ENCODE assay signal across 16 mouse cellular contexts in the genomic region with DNA sequence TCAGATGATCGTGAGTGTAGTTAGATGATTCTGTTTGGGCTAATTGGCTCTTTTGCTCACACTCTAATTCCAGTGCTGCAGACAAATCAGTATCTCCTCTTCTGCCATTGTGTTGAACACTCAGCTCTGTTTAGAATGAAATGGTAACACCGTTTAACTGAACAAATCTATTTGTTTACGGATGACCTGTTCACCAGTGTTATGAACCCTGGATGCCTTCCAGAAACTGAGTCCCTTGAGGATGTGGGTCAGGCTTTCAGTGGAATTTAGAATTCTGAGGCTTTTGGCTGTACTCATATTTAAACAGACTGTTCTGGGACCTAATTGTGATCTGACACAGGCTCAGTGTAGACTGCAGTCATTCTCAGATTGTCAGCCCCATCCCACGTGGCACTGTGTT.
DNase-seq lines count a peak whose midpoint lies in the region; ATAC-seq and TF ChIP-seq lines count a peak whose summit lies in the region.
"Had no signal": no experiment of that assay in that cellular context is flagged by ENCODE, and none has a peak within 500 bp of the region (broad histone marks: within the 10 kb centered on the region; RNA-seq: fewer than 3 reads in every experiment).

No protein-coding gene starts in this region.

- H3K9me3 ChIP-seq in stomach, embryonic 16.5 days (replicated peaks; ENCODE audit: control insufficient read depth, low read length): no peaks in the 10 kb centered on the region
- H3K9me3 ChIP-seq in stomach, postnatal 0 days (ENCODE audit: control insufficient read depth, low read length): no peaks in the 10 kb centered on the region
- H3K9me3 ChIP-seq: limb, embryonic 13.5 days; midbrain, embryonic 13.5 days had no signal

- no peak overlapping the region for H3K4me3 ChIP-seq in stomach, embryonic 16.5 days (replicated peaks; ENCODE audit: low read length)
- no peak overlapping the region for H3K4me3 ChIP-seq in stomach, postnatal 0 days (ENCODE audit: low read depth, low read length)
- H3K4me3 ChIP-seq: erythroblast, embryonic 14.5 days; layer of hippocampus, adult 2 months; limb, embryonic 13.5 days; midbrain, embryonic 13.5 days had no signal

- no peaks in the 10 kb centered on the region for H3K36me3 ChIP-seq in stomach, embryonic 16.5 days (ENCODE audit: control insufficient read depth, insufficient read depth, low read length)
- no peaks in the 10 kb centered on the region for H3K36me3 ChIP-seq in stomach, postnatal 0 days (ENCODE audit: control insufficient read depth, insufficient read depth, low read length)
- H3K36me3 ChIP-seq: limb, embryonic 13.5 days; midbrain, embryonic 13.5 days had no signal

- no peaks in the 10 kb centered on the region for H3K27me3 ChIP-seq in stomach, embryonic 16.5 days (ENCODE audit: control insufficient read depth, insufficient read depth, low read length)
- H3K27me3 ChIP-seq in stomach, postnatal 0 days (ENCODE audit: control insufficient read depth, insufficient read depth, low read length): no peaks in the 10 kb centered on the region
- H3K27me3 ChIP-seq: limb, embryonic 13.5 days; midbrain, embryonic 13.5 days had no signal

- DNase-seq in gastrocnemius, adult 18-20 months (ENCODE audit: low spot score): peak; percentile 9
- no peak for DNase-seq in gastrocnemius, postnatal 25 days
- peak; percentile 2 to 5 for DNase-seq in kidney, adult 8-10 months
- no peak for DNase-seq in kidney, adult 18-20 months
- DNase-seq in stomach, postnatal 0 days (ENCODE audit: low spot score): no peak
- DNase-seq in skeletal muscle tissue, adult 2 months (ENCODE audit: low read depth, low spot score): peak; percentile 11
- DNase-seq: forebrain, postnatal 0 days; liver, postnatal 0 days; right cerebral cortex, postnatal 4 days; thymus, postnatal 14 days had no signal

- TF ChIP-seq CTCF in stomach, postnatal 0 days (IDR thresholded peaks at IDR 0.05; ENCODE audit: low read depth): no peak

- H3K4me2 ChIP-seq in stomach, embryonic 16.5 days (ENCODE audit: low read depth, low read length): no peak overlapping the region
- no peak overlapping the region for H3K4me2 ChIP-seq in stomach, postnatal 0 days (replicated peaks; ENCODE audit: low read depth)
- H3K4me2 ChIP-seq: limb, embryonic 13.5 days; midbrain, embryonic 13.5 days had no signal

- H3K4me1 ChIP-seq in stomach, embryonic 16.5 days (ENCODE audit: control insufficient read depth, insufficient read depth, low read length): no peaks in the 10 kb centered on the region
- H3K4me1 ChIP-seq in stomach, postnatal 0 days (replicated peaks; ENCODE audit: control insufficient read depth, insufficient read depth): no peaks in the 10 kb centered on the region
- H3K4me1 ChIP-seq: midbrain, embryonic 13.5 days had no signal

- 38% methylated on average over 4 of the region's 4 CpGs for WGBS in stomach, embryonic 16.5 days
- WGBS in stomach, postnatal 0 days: 38% methylated on average over 4 of the region's 4 CpGs

- H3K27ac ChIP-seq in stomach, embryonic 16.5 days (ENCODE audit: low read length): no peak overlapping the region
- no peak overlapping the region for H3K27ac ChIP-seq in stomach, postnatal 0 days (replicated peaks)
- H3K27ac ChIP-seq: layer of hippocampus, adult 2 months; limb, embryonic 13.5 days; midbrain, embryonic 13.5 days had no signal

- TF ChIP-seq EP300 in stomach, postnatal 0 days (optimal IDR thresholded peaks at IDR 0.05): no peak

- ATAC-seq in stomach, embryonic 16.5 days (ENCODE audit: insufficient read depth, low FRiP score): peak; percentile 40; the same call in 1 of the 2 replicates
- ATAC-seq in stomach, postnatal 0 days (ENCODE audit: low FRiP score, low TSS enrichment): no peak
- ATAC-seq in monocyte, adult 5-6 weeks (replicated peaks; ENCODE audit: insufficient number of reproducible peaks, low FRiP score, low TSS enrichment, poor library complexity, severe bottlenecking): no peak
- ATAC-seq: forebrain, postnatal 0 days; liver, postnatal 0 days; midbrain, embryonic 13.5 days had no signal

- H3K9ac ChIP-seq in stomach, embryonic 16.5 days (ENCODE audit: low read length): no peak overlapping the region
- no peak overlapping the region for H3K9ac ChIP-seq in stomach, postnatal 0 days (ENCODE audit: low read length)
- H3K9ac ChIP-seq: forebrain, postnatal 0 days; limb, embryonic 13.5 days; liver, postnatal 0 days; midbrain, embryonic 13.5 days had no signal

Comparison
In these comparisons a context has a peak if more than half of its experiments do, and no peak if none do; other contexts are left out.
1. DNase-seq: peak in gastrocnemius, adult 18-20 months (single experiment), kidney, adult 8-10 months (2 of 2) and skeletal muscle tissue, adult 2 months (single experiment); none in gastrocnemius, postnatal 25 days (single experiment), kidney, adult 18-20 months (single experiment) and stomach, postnatal 0 days (single experiment).